Mouse (Mus musculus): Measurements from ENCODE around the gene Gm38392. TPM values are rescaled to one million over a fixed set of nuclear protein-coding genes. Genes with fewer than 3 reads are reported as not detected.

Gm38392 gene
- polyA plus RNA-seq, 1 experiment from 2014 or later, result 0.26 TPM

GRCm38 (mm10) chr3:88212356-88212755, 74.7 kb downstream of the Gm38392 start:
- H3K27ac ChIP-seq (replicated peaks), result peak overlapping the region; percentile 98
- ATAC-seq (ENCODE audit: low FRiP score), result no peak
- peak overlapping the region; percentile 62 for H3K4me2 ChIP-seq
- H3K9me3 ChIP-seq (replicated peaks), result no peaks in the 10 kb centered on the region
- H3K4me3 ChIP-seq (replicated peaks), result peak overlapping the region; percentile 58
- H3K27me3 ChIP-seq (replicated peaks), result peaks cover 9% of the 10 kb centered on the region; the same call in 1 of the 2 replicates
- H3K9ac ChIP-seq (replicated peaks), result peak overlapping the region; percentile 73
- H3K36me3 ChIP-seq, result no peaks in the 10 kb centered on the region
- 3% methylated on average over 1 of the region's 1 CpGs for WGBS
- peaks cover 60% of the 10 kb centered on the region for H3K4me1 ChIP-seq

GRCm38 (mm10) chr3:88210918-88211317, 76.1 kb downstream of the Gm38392 start:
- peak overlapping the region; percentile 62 for H3K4me2 ChIP-seq
- 9% methylated on average over 2 of the region's 2 CpGs for WGBS
- peak overlapping the region; percentile 73 for H3K9ac ChIP-seq (replicated peaks)
- no peak for ATAC-seq (ENCODE audit: low FRiP score)
- peaks cover 60% of the 10 kb centered on the region for H3K4me1 ChIP-seq
- H3K9me3 ChIP-seq (replicated peaks), result no peaks in the 10 kb centered on the region
- H3K27ac ChIP-seq (replicated peaks), result peak overlapping the region; percentile 98
- no peaks in the 10 kb centered on the region for H3K36me3 ChIP-seq
- peak overlapping the region; percentile 58 for H3K4me3 ChIP-seq (replicated peaks)
- peaks cover 9% of the 10 kb centered on the region; the same call in 1 of the 2 replicates for H3K27me3 ChIP-seq (replicated peaks)

GRCm38 (mm10) chr3:88210121-88210520, 76.9 kb downstream of the Gm38392 start:
- H3K9me3 ChIP-seq (replicated peaks), result no peaks in the 10 kb centered on the region
- peak overlapping the region; percentile 98 for H3K27ac ChIP-seq (replicated peaks)
- ATAC-seq (ENCODE audit: low FRiP score), result no peak
- no peaks in the 10 kb centered on the region for H3K36me3 ChIP-seq
- peak overlapping the region; percentile 62 for H3K4me2 ChIP-seq
- WGBS, result 5% methylated on average over 2 of the region's 2 CpGs
- peaks cover 9% of the 10 kb centered on the region; the same call in 1 of the 2 replicates for H3K27me3 ChIP-seq (replicated peaks)
- H3K9ac ChIP-seq (replicated peaks), result peak overlapping the region; percentile 73
- H3K4me1 ChIP-seq, result peaks cover 60% of the 10 kb centered on the region
- peak overlapping the region; percentile 58 for H3K4me3 ChIP-seq (replicated peaks)

- Histone ChIP-seq H3K9ac (replicated peaks) (peak overlapping the region; percentile 73), H3K36me3 (no peaks in the 10 kb centered on the region), H3K27me3 (replicated peaks) (peaks cover 12% of the 10 kb centered on the region; the same call in 1 of the 2 replicates), H3K27ac (replicated peaks) (peak overlapping the region; percentile 98), H3K4me1 (peaks cover 61% of the 10 kb centered on the region), H3K4me3 (replicated peaks) (peak overlapping the region; percentile 58), H3K9me3 (replicated peaks) (no peaks in the 10 kb centered on the region), H3K4me2 (peak overlapping the region; percentile 62)
- ATAC-seq (ENCODE audit: low FRiP score), result no peak
- 0% methylated on average over 6 of the region's 6 CpGs for WGBS
These were observed 77.7 kb downstream of the Gm38392 start for GRCm38 (mm10) chr3:88209306-88209705.

GRCm38 (mm10) chr3:88208226-88208720, 78.7 kb downstream of the Gm38392 start:
- 0% methylated on average over 3 of the region's 3 CpGs for WGBS
- peak overlapping the region; percentile 98 for H3K27ac ChIP-seq (replicated peaks)
- H3K9ac ChIP-seq (replicated peaks), result peak overlapping the region; percentile 73
- no peaks in the 10 kb centered on the region for H3K9me3 ChIP-seq (replicated peaks)
- H3K4me1 ChIP-seq, result peaks cover 64% of the 10 kb centered on the region
- peak overlapping the region; percentile 58 for H3K4me3 ChIP-seq (replicated peaks)
- no peak for ATAC-seq (ENCODE audit: low FRiP score)
- no peaks in the 10 kb centered on the region for H3K36me3 ChIP-seq
- peaks cover 17% of the 10 kb centered on the region; the same call in 1 of the 2 replicates for H3K27me3 ChIP-seq (replicated peaks)
- H3K4me2 ChIP-seq, result peak overlapping the region; percentile 62

GRCm38 (mm10) chr3:88207451-88208100, 79.4 kb downstream of the Gm38392 start:
- under 1% methylated on average over 15 of the region's 15 CpGs for WGBS
- peaks cover 17% of the 10 kb centered on the region; the same call in 1 of the 2 replicates for H3K27me3 ChIP-seq (replicated peaks)
- H3K27ac ChIP-seq (replicated peaks), result peak overlapping the region; percentile 98
- no peak for ATAC-seq (ENCODE audit: low FRiP score)
- peak overlapping the region; percentile 62 for H3K4me2 ChIP-seq
- peaks cover 65% of the 10 kb centered on the region for H3K4me1 ChIP-seq
- H3K9ac ChIP-seq (replicated peaks), result peak overlapping the region; percentile 73
- peak overlapping the region; percentile 58 for H3K4me3 ChIP-seq (replicated peaks)
- H3K36me3 ChIP-seq, result no peaks in the 10 kb centered on the region
- no peaks in the 10 kb centered on the region for H3K9me3 ChIP-seq (replicated peaks)

GRCm38 (mm10) chr3:88206901-88207371, 80.1 kb downstream of the Gm38392 start:
- H3K4me2 ChIP-seq, result peak overlapping the region; percentile 62
- under 1% methylated on average over 14 of the region's 14 CpGs for WGBS
- ATAC-seq (ENCODE audit: low FRiP score), result peak; percentile 46
- H3K4me3 ChIP-seq (replicated peaks), result peak overlapping the region; percentile 58
- peak overlapping the region; percentile 73 for H3K9ac ChIP-seq (replicated peaks)
- H3K9me3 ChIP-seq (replicated peaks), result no peaks in the 10 kb centered on the region
- H3K36me3 ChIP-seq, result no peaks in the 10 kb centered on the region
- H3K27me3 ChIP-seq (replicated peaks), result peaks cover 17% of the 10 kb centered on the region; the same call in 1 of the 2 replicates
- peak overlapping the region; percentile 98 for H3K27ac ChIP-seq (replicated peaks)
- peaks cover 65% of the 10 kb centered on the region for H3K4me1 ChIP-seq

- H3K4me2 ChIP-seq, result peak overlapping the region; percentile 62
- H3K27ac ChIP-seq (replicated peaks), result peak overlapping the region; percentile 98
- WGBS, result 4% methylated on average over 3 of the region's 3 CpGs
- H3K4me1 ChIP-seq, result peaks cover 65% of the 10 kb centered on the region
- H3K9ac ChIP-seq (replicated peaks), result peak overlapping the region; percentile 73
- peaks cover 15% of the 10 kb centered on the region; the same call in 1 of the 2 replicates for H3K27me3 ChIP-seq (replicated peaks)
- no peaks in the 10 kb centered on the region for H3K9me3 ChIP-seq (replicated peaks)
- peak overlapping the region; percentile 58 for H3K4me3 ChIP-seq (replicated peaks)
- peak; percentile 48 for ATAC-seq (ENCODE audit: low FRiP score)
- no peaks in the 10 kb centered on the region for H3K36me3 ChIP-seq
These were observed 80.5 kb downstream of the Gm38392 start for GRCm38 (mm10) chr3:88206500-88206899.

- Histone ChIP-seq H3K4me3 (replicated peaks) (peak overlapping the region; percentile 58), H3K4me1 (peaks cover 65% of the 10 kb centered on the region), H3K9ac (replicated peaks) (peak overlapping the region; percentile 73; the same call in 1 of the 2 replicates), H3K4me2 (peak overlapping the region; percentile 62), H3K9me3 (replicated peaks) (no peaks in the 10 kb centered on the region), H3K27me3 (replicated peaks) (peaks cover 13% of the 10 kb centered on the region; the same call in 1 of the 2 replicates), H3K27ac (replicated peaks) (peak overlapping the region; percentile 98), H3K36me3 (no peaks in the 10 kb centered on the region)
- peak; percentile 58 for ATAC-seq (ENCODE audit: low FRiP score)
- WGBS, result 2% methylated on average over 8 of the region's 8 CpGs
These were observed 81.2 kb downstream of the Gm38392 start for GRCm38 (mm10) chr3:88205563-88206491.

GRCm38 (mm10) chr3:88205176-88205562, 81.8 kb downstream of the Gm38392 start:
- H3K36me3 ChIP-seq, result no peaks in the 10 kb centered on the region
- peak overlapping the region; percentile 98 for H3K27ac ChIP-seq (replicated peaks)
- H3K27me3 ChIP-seq (replicated peaks), result 0 out of 2 replicates have a peak, but pooled peaks cover 9% of the 10 kb centered on the region
- no peak overlapping the region for H3K4me3 ChIP-seq (replicated peaks)
- no peaks in the 10 kb centered on the region for H3K9me3 ChIP-seq (replicated peaks)
- ATAC-seq (ENCODE audit: low FRiP score), result peak; percentile 20
- H3K4me1 ChIP-seq, result peaks cover 64% of the 10 kb centered on the region
- 11% methylated on average over 4 of the region's 4 CpGs for WGBS
- H3K9ac ChIP-seq (replicated peaks), result 0 out of 2 replicates have a peak overlapping the region, but pooled peaks have one; percentile 14
- H3K4me2 ChIP-seq, result peak overlapping the region; percentile 62

GRCm38 (mm10) chr3:88204751-88205150, 82.3 kb downstream of the Gm38392 start:
- 8% methylated on average over 1 of the region's 1 CpGs for WGBS
- Histone ChIP-seq H3K9ac (replicated peaks) (0 out of 2 replicates have a peak overlapping the region, but pooled peaks have one; percentile 14), H3K27ac (replicated peaks) (peak overlapping the region; percentile 98), H3K4me3 (replicated peaks) (no peak overlapping the region), H3K9me3 (replicated peaks) (no peaks in the 10 kb centered on the region), H3K4me2 (peak overlapping the region; percentile 62), H3K4me1 (peaks cover 63% of the 10 kb centered on the region), H3K27me3 (replicated peaks) (0 out of 2 replicates have a peak, but pooled peaks cover 8% of the 10 kb centered on the region), H3K36me3 (no peaks in the 10 kb centered on the region)
- no peak for ATAC-seq (ENCODE audit: low FRiP score)
